Mouse (Mus musculus): ENCODE results near the gene Cst11. TPM values are rescaled to one million over a fixed set of nuclear protein-coding genes. Genes with fewer than 3 reads are reported as not detected.
"Not testable (repeated sequence)": the region's sequence is repeated elsewhere in the genome, so short reads cannot be mapped to it uniquely, and the experiment has no call there.

Gene Cst11
- polyA plus RNA-seq (2016; fragmentation: Nextera tagmentation; extraction: Ambion mirVana) = not detected in 2 replicates

DNA sequence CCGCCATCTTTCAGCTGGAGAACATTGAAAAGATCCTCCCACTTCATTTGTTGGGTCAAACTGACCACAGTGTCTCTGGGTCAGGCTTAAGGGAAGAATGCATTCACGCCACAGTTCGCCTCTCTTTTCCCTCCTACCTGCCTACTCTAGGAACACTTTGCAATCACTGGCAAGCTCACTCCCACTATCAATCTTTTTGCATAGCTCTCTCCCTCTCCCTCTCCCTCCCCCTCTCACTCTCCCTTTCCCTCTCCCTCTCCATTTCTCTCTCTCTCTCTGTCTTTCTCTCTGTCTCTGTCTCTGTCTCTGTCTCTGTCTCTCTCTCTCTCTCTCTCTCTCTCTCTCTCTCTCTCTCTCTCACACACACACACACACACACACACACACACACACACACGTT, at the start of gene Cst11:
Cst11 (minus strand) TSS at position 101 of the 400 bp plus-strand sequence.
- H3K9me3 ChIP-seq (replicated peaks); DNase-seq (ENCODE audit: low spot score); H3K27me3 ChIP-seq (ENCODE audit: low read depth, poor library complexity, severe bottlenecking); H3K27ac ChIP-seq; H3K36me3 ChIP-seq; H3K4me1 ChIP-seq; H3K4me3 ChIP-seq: not testable (repeated sequence)
- WGBS = 92% methylated on average over 4 of the region's 4 CpGs

DNA sequence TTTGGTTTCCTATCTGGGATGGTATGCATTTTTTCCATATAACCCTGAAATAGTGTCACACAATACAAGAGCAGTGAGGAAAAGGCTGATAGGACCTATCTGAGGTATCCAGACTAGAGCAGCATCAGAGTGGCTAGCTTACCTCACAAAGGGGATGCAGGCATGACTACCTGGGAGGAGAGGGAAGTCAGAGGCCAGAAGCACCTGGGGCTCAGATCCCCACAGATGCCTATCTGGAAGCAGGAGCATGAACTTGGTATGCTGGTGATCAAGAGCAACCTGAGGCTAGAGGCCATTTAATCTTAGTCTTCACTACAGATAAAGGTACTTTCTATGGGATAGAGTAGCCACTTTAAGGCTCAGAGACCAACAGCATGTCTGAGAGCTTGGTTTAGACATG, 48.6 kb upstream of the Cst11 start, which contains the start of gene Cst13:
Cst13 (plus strand) TSS at position 173 of the 400 bp plus-strand sequence.
- Histone ChIP-seq H3K27me3 (ENCODE audit: low read depth, poor library complexity, severe bottlenecking) (no peaks in the 10 kb centered on the region), H3K4me3 (no peak within 1 kb of the TSS), H3K9me3 (replicated peaks) (no peaks in the 10 kb centered on the region), H3K27ac (no peak within 1 kb of the TSS), H3K36me3 (no peaks in the 10 kb centered on the region), H3K4me1 (no peaks in the 10 kb centered on the region)
- no peak for DNase-seq (ENCODE audit: low spot score)

GRCm38 (mm10) chr2:148806696-148807095, 35.4 kb upstream of the Cst11 start:
- H3K9me3 ChIP-seq (replicated peaks) = no peaks in the 10 kb centered on the region
- H3K27ac ChIP-seq = no peak overlapping the region
- no peaks in the 10 kb centered on the region for H3K27me3 ChIP-seq (ENCODE audit: low read depth, poor library complexity, severe bottlenecking)
- H3K4me3 ChIP-seq = no peak overlapping the region
- H3K36me3 ChIP-seq = no peaks in the 10 kb centered on the region
- no peaks in the 10 kb centered on the region for H3K4me1 ChIP-seq
- WGBS = 74% methylated on average over 6 of the region's 6 CpGs
- DNase-seq (ENCODE audit: low spot score) = no peak

DNA sequence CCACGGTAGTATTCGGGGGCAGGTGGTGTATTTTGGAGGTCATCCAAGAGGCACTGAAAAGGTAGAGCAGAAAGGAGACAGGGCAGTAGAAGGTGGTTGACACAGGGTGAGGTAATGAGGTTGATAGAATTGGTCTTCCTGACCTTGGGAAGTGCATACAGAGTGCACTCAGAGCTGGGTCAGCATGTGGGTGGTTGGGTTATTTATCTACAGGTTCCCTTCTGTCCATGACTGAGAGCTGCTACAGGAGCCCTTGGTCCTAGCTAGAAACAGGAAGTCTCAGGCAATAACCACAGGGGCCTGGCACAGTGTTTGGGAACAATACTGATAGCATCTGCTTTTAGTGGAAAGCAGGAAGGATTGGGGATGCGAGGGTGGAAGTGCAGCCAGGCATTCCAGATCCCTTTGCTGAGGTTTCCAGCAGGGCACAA, 30.2 kb upstream of the Cst11 start:
- H3K9me3 ChIP-seq (replicated peaks) = no peaks in the 10 kb centered on the region
- H3K4me3 ChIP-seq = no peak overlapping the region
- H3K36me3 ChIP-seq = no peaks in the 10 kb centered on the region
- DNase-seq (ENCODE audit: low spot score) = no peak
- 69% methylated on average over 3 of the region's 3 CpGs for WGBS
- no peaks in the 10 kb centered on the region for H3K27me3 ChIP-seq (ENCODE audit: low read depth, poor library complexity, severe bottlenecking)
- no peaks in the 10 kb centered on the region for H3K4me1 ChIP-seq
- no peak overlapping the region for H3K27ac ChIP-seq

GRCm38 (mm10) chr2:148798485-148798884, 27.2 kb upstream of the Cst11 start, which contains the start of gene Cst8:
TSS of gene Cst8 (plus strand) at chr2:148798785.
- no peaks in the 10 kb centered on the region for H3K36me3 ChIP-seq
- no peaks in the 10 kb centered on the region for H3K4me1 ChIP-seq
- H3K4me3 ChIP-seq = no peak within 1 kb of the TSS
- H3K9me3 ChIP-seq (replicated peaks) = no peaks in the 10 kb centered on the region
- H3K27ac ChIP-seq = no peak within 1 kb of the TSS
- no peaks in the 10 kb centered on the region for H3K27me3 ChIP-seq (ENCODE audit: low read depth, poor library complexity, severe bottlenecking)
- no peak for DNase-seq (ENCODE audit: low spot score)
- WGBS = 85% methylated on average over 1 of the region's 1 CpGs

- H3K27me3 ChIP-seq (ENCODE audit: low read depth, poor library complexity, severe bottlenecking) = no peaks in the 10 kb centered on the region
- no peaks in the 10 kb centered on the region for H3K4me1 ChIP-seq
- WGBS = 96% methylated on average over 6 of the region's 6 CpGs
- no peaks in the 10 kb centered on the region for H3K9me3 ChIP-seq (replicated peaks)
- no peak for DNase-seq (ENCODE audit: low spot score)
- H3K4me3 ChIP-seq = no peak within 1 kb of the TSS
- H3K27ac ChIP-seq = no peak within 1 kb of the TSS
- H3K36me3 ChIP-seq = no peaks in the 10 kb centered on the region
These were observed 17.8 kb upstream of the Cst11 start, which contains the start of gene Cst12 for GRCm38 (mm10) chr2:148789142-148789541. TSS of gene Cst12 (plus strand) at chr2:148789361.

- Histone ChIP-seq H3K27ac (no peak within 1 kb of the TSS), H3K36me3 (no peaks in the 10 kb centered on the region), H3K4me3 (no peak within 1 kb of the TSS), H3K4me1 (no peaks in the 10 kb centered on the region), H3K9me3 (replicated peaks) (no peaks in the 10 kb centered on the region), H3K27me3 (ENCODE audit: low read depth, poor library complexity, severe bottlenecking) (no peaks in the 10 kb centered on the region)
- WGBS = 33% methylated on average over 1 of the region's 1 CpGs
- DNase-seq (ENCODE audit: low spot score) = no peak
These were observed 10.4 kb upstream of the Cst11 start, which contains the start of gene 8030411F24Rik for GRCm38 (mm10) chr2:148781709-148782108. TSS of gene 8030411F24Rik (plus strand) at chr2:148782009.

- no peak for DNase-seq (ENCODE audit: low spot score)
These were observed 7.5 kb downstream of the Cst11 start for GRCm38 (mm10) chr2:148763648-148764388.

GRCm38 (mm10) chr2:148754310-148754846, 16.9 kb downstream of the Cst11 start:
- WGBS = 75% methylated on average over 1 of the region's 1 CpGs

More at GRCm38 (mm10) chr2:148763648-148764388, 7.5 kb downstream of the Cst11 start:
- H3K9me3 ChIP-seq (replicated peaks) = no peaks in the 10 kb centered on the region
- H3K27ac ChIP-seq = no peak overlapping the region
- no peaks in the 10 kb centered on the region for H3K36me3 ChIP-seq
- no peaks in the 10 kb centered on the region for H3K27me3 ChIP-seq (ENCODE audit: low read depth, poor library complexity, severe bottlenecking)
- no peaks in the 10 kb centered on the region for H3K4me1 ChIP-seq
- WGBS = 100% methylated on average over 1 of the region's 1 CpGs
- H3K4me3 ChIP-seq = no peak overlapping the region

DNA sequence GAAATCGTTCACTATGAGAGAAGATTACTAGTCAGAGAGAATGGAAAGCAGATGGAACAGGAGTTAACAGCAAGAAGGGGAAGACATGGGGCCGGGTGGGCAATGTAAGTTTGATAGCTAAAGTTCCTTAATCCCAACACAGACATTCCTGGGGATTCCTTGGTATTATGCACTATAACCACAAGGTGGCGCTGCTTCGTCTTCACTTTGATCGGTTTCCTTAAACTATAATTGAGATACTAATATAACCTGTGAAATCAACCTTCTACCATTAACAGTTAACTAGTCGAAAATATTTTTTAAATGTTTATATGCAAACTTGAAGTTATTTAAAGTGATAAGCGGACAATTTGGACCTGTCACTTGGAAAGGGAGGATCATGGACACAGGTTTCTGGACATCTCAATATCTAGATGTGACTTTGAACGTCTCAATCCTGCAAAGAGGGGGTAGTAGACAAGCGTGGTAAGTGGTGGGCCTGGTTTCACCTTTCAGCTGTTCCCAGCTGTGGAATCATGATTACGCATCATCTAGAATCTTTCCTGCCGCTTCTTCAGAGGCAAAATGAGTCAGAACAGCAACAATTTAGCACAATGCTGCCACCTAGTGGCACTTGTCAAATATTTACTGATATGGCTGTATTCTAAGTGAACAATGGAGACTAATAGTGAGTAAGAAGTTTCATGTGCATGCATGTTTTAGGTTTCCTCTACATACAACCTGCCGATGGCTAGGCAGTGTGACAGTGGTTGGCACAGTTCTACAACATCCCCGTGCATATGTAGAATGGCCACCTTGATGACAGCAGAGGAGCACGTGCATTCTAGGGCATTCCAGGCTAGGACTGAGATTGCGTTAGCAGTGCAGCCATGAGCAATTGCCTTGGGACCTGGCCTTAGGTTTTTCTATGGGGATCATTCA, 19.1 kb downstream of the Cst11 start:
- Histone ChIP-seq H3K27me3 (ENCODE audit: low read depth, poor library complexity, severe bottlenecking) (no peaks in the 10 kb centered on the region), H3K4me3 (peak overlapping the region; percentile 32), H3K4me1 (peaks cover 3% of the 10 kb centered on the region; the same call in 1 of the 2 replicates), H3K9me3 (replicated peaks) (no peaks in the 10 kb centered on the region), H3K36me3 (no peaks in the 10 kb centered on the region), H3K27ac (no peak overlapping the region)
- DNase-seq (ENCODE audit: low spot score) = peak; percentile 65
- WGBS = 23% methylated on average over 15 of the region's 15 CpGs

More at GRCm38 (mm10) chr2:148754310-148754846, 16.9 kb downstream of the Cst11 start:
- no peak for DNase-seq (ENCODE audit: low spot score)
- Histone ChIP-seq H3K36me3 (no peaks in the 10 kb centered on the region), H3K9me3 (replicated peaks) (no peaks in the 10 kb centered on the region), H3K4me1 (peaks cover 3% of the 10 kb centered on the region; the same call in 1 of the 2 replicates), H3K27me3 (ENCODE audit: low read depth, poor library complexity, severe bottlenecking) (no peaks in the 10 kb centered on the region), H3K4me3 (no peak overlapping the region), H3K27ac (no peak overlapping the region)

GRCm38 (mm10) chr2:148750058-148750457, 21.2 kb downstream of the Cst11 start, which contains the start of gene Cstl1:
TSS of gene Cstl1 (plus strand) at chr2:148750358.
- no peak for DNase-seq (ENCODE audit: low spot score)
- peaks cover 3% of the 10 kb centered on the region; the same call in 1 of the 2 replicates for H3K4me1 ChIP-seq
- no peaks in the 10 kb centered on the region for H3K27me3 ChIP-seq (ENCODE audit: low read depth, poor library complexity, severe bottlenecking)
- WGBS = 88% methylated on average over 1 of the region's 1 CpGs
- H3K4me3 ChIP-seq = no peak within 1 kb of the TSS
- no peaks in the 10 kb centered on the region for H3K36me3 ChIP-seq
- H3K27ac ChIP-seq = no peak within 1 kb of the TSS
- no peaks in the 10 kb centered on the region for H3K9me3 ChIP-seq (replicated peaks)

GRCm38 (mm10) chr2:148743846-148744407, 27.4 kb downstream of the Cst11 start:
- no peaks in the 10 kb centered on the region for H3K9me3 ChIP-seq (replicated peaks)
- WGBS = 81% methylated on average over 3 of the region's 3 CpGs
- no peak overlapping the region for H3K27ac ChIP-seq
- no peaks in the 10 kb centered on the region for H3K27me3 ChIP-seq (ENCODE audit: low read depth, poor library complexity, severe bottlenecking)
- H3K4me1 ChIP-seq = no peaks in the 10 kb centered on the region
- H3K4me3 ChIP-seq = no peak overlapping the region
- H3K36me3 ChIP-seq = no peaks in the 10 kb centered on the region
- DNase-seq (ENCODE audit: low spot score) = no peak
